In genomic region chr14:60015891-60016290, GRCm38 (mm10) we compare ENCODE assay signal across 9 mouse cellular contexts.
DNase-seq lines count a peak whose midpoint lies in the region; ATAC-seq and TF ChIP-seq lines count a peak whose summit lies in the region.
"Had no signal": no experiment of that assay in that cellular context is flagged by ENCODE, and none has a peak within 500 bp of the region (broad histone marks: within the 10 kb centered on the region; RNA-seq: fewer than 3 reads in every experiment).

No protein-coding gene starts in this region.

- H3K27me3 ChIP-seq in Patski = peaks cover 15% of the 10 kb centered on the region
- H3K27me3 ChIP-seq: stomach, embryonic 15.5 days had no signal

- POLR2A ChIA-PET in Patski (lab: Charles Lee) = no interaction called here

- H3K27ac ChIP-seq in left cerebral cortex, adult 2 months = no peak overlapping the region
- H3K27ac ChIP-seq: stomach, embryonic 15.5 days had no signal

- peak; percentile 90 for TF ChIP-seq CTCF in Patski (IDR thresholded peaks at IDR 0.05)
- peak; percentile 91 for TF ChIP-seq CTCF in left cerebral cortex, adult 2 months (IDR thresholded peaks at IDR 0.05)

- no peak overlapping the region for H3K4me3 ChIP-seq in left cerebral cortex, adult 2 months
- H3K4me3 ChIP-seq: stomach, embryonic 15.5 days had no signal

- DNase-seq in Patski (ENCODE audit: low read depth, low spot score) = peak; percentile 13
- peak; percentile 80 for DNase-seq in cerebellum, adult 8-10 months
- DNase-seq in frontal cortex, postnatal 10 days (ENCODE audit: low spot score in 2 of 2) = peak; percentile 27 to 73
- peak; percentile 78 for DNase-seq in induced T-regulatory cell, adult 2 months (ENCODE audit: low read depth)
- DNase-seq in left cerebral cortex, adult 2 months (ENCODE audit: extremely low spot score in 1 of 2, low spot score in 2 of 2) = peak; percentile 74 to 79
- DNase-seq in right cerebral cortex, postnatal 36 days (ENCODE audit: low spot score in 2 of 2) = peak; percentile 47 to 56
- DNase-seq in yolk sac, embryonic 10.5 days (ENCODE audit: low spot score) = peak; percentile 71

- CTCF ChIA-PET in Patski (lab: Charles Lee) = interaction anchor here (1.1 to 1.5 kb wide), 4 partner anchors 11 to 411 kb away, joined by 4 to 8 read pairs (median 6); no protein-coding TSS in a partner anchor

- in situ Hi-C loops in Patski (cut with MboI; ENCODE audit: low pct_unique_long_range_greater_than_20kb) = loop anchor here (5.0 to 25.0 kb wide), 2 partner anchors 409 to 629 kb away; partner anchors contain the start of gene Phf11c

- peak; percentile 71 for ATAC-seq in Patski
- peak; percentile 92 for ATAC-seq in megakaryocyte progenitor cell, adult 5-6 weeks (replicated peaks; ENCODE audit: poor library complexity)

- intact Hi-C loops in left cerebral cortex, adult 2 months (cut with DNase I) = loop anchor here (1.0 kb wide), 1 partner anchor 411 kb away; no protein-coding TSS in a partner anchor

Comparison
In these comparisons a context has a peak if more than half of its experiments do, and no peak if none do; other contexts are left out.
1. DNase-seq: peak in every context shown above with its lines; median percentile 80 in cerebellum, adult 8-10 months; 78 in induced T-regulatory cell, adult 2 months; 76 in left cerebral cortex, adult 2 months; 71 in yolk sac, embryonic 10.5 days; 52 in right cerebral cortex, postnatal 36 days; 50 in frontal cortex, postnatal 10 days; 13 in Patski.